Mouse (Mus musculus) bone marrow, adult 2 months (tissue): ENCODE results near the gene Tkt. TPM values are rescaled to one million over a fixed set of nuclear protein-coding genes. Genes with fewer than 3 reads are reported as not detected.

Source experiments
- H3K27ac ChIP-seq: fragments of 200-500 bp; 2 replicates; pipeline ENCODE4 v1.5.1; 2012; ENCODE audit warnings: low read depth, mild to moderate bottlenecking, control low read depth, inconsistent platforms, low read length; ENCODE audit not compliant: control insufficient read depth, poor library complexity, insufficient read depth
- H3K4me1 ChIP-seq: fragments of 200-500 bp; 2 replicates; pipeline ENCODE4 v1.6.1; 2011; ENCODE audit warnings: low read length; ENCODE audit not compliant: control insufficient read depth, insufficient read depth
- H3K4me3 ChIP-seq: fragments of 200-500 bp; replicated peaks from 2 replicates; pipeline ENCODE3; 2011; ENCODE audit warnings: mild to moderate bottlenecking, low read depth, low read length, control low read depth; ENCODE audit not compliant: control insufficient read depth
- CTCF ChIP-seq: fragments of 200-500 bp; IDR thresholded peaks from 2 replicates; pipeline ENCODE4 v1.5.1; 2011; ENCODE audit warnings: low read length, control low read depth; ENCODE audit not compliant: control insufficient read depth, insufficient read depth
- POLR2A ChIP-seq: fragments of 200-500 bp; IDR thresholded peaks from 2 replicates; pipeline ENCODE4 v1.6.1; 2011; ENCODE audit warnings: low read depth, mild to moderate bottlenecking, control low read depth, low read length, borderline replicate concordance; ENCODE audit not compliant: control insufficient read depth
- WGBS: fragments of 180-500 bp; shearing (Covaris S2); methylation state at CpG from one replicate; pipeline ENCODE4 v1.1.7; 2018; 5-methylcytosine and 5-hydroxymethylcytosine counted together
- polyA plus RNA-seq: library from polyadenylated mRNA; stranded (reverse); fragments of >200 nt; gene quantifications from 2 replicates; pipeline ENCODE4 v1.2.4, GENCODE M21; 2011; ENCODE audit warnings: low replicate concordance; ENCODE audit not compliant: missing spikeins, insufficient read depth, insufficient read length

Gene Tkt
- polyA plus RNA-seq, 1 experiment: 665 TPM

- Histone ChIP-seq H3K4me3 (no peak overlapping the region), H3K4me1 (peaks cover 2% of the 10 kb centered on the region; the same call in 1 of the 2 replicates), H3K27ac (peak overlapping the region; percentile 69)
- WGBS: 74% methylated on average over 14 of the region's 14 CpGs
- no peak for TF ChIP-seq CTCF
- TF ChIP-seq POLR2A: no peak
These were observed 13.5 kb downstream of the Tkt start for GRCm38 (mm10) chr14:30561470-30562187.

- peaks cover 2% of the 10 kb centered on the region; the same call in 1 of the 2 replicates for H3K4me1 ChIP-seq
- H3K4me3 ChIP-seq: no peak overlapping the region
- TF ChIP-seq POLR2A (no peak), CTCF (no peak)
- no peak overlapping the region for H3K27ac ChIP-seq
These were observed 14.2 kb downstream of the Tkt start for GRCm38 (mm10) chr14:30562343-30562742.

GRCm38 (mm10) chr14:30564451-30564850 is 16.3 kb downstream of the Tkt start:
- peaks cover 2% of the 10 kb centered on the region; the same call in 1 of the 2 replicates for H3K4me1 ChIP-seq
- 34% methylated on average over 2 of the region's 2 CpGs for WGBS
- H3K27ac ChIP-seq: no peak overlapping the region; the same call in 1 of the 2 replicates
- H3K4me3 ChIP-seq: no peak overlapping the region
- TF ChIP-seq CTCF (no peak), POLR2A (no peak)

- TF ChIP-seq POLR2A (no peak), CTCF (no peak)
- H3K27ac ChIP-seq: no peak overlapping the region
- no peak overlapping the region for H3K4me3 ChIP-seq
- H3K4me1 ChIP-seq: no peaks in the 10 kb centered on the region
- 90% methylated on average over 6 of the region's 6 CpGs for WGBS
These were observed 18.2 kb downstream of the Tkt start for GRCm38 (mm10) chr14:30566317-30566716.

- Histone ChIP-seq H3K27ac (no peak overlapping the region), H3K4me1 (no peaks in the 10 kb centered on the region)
- 83% methylated on average over 9 of the region's 9 CpGs for WGBS
These were observed 19.9 kb downstream of the Tkt start for GRCm38 (mm10) chr14:30568016-30568415.

GRCm38 (mm10) chr14:30570303-30570702 is 22.1 kb downstream of the Tkt start:
- H3K4me1 ChIP-seq: no peaks in the 10 kb centered on the region; the same call in 1 of the 2 replicates
- TF ChIP-seq POLR2A (no peak), CTCF (no peak)
- WGBS: 84% methylated on average over 9 of the region's 9 CpGs
- H3K4me3 ChIP-seq: no peak overlapping the region
- H3K27ac ChIP-seq: no peak overlapping the region

More at GRCm38 (mm10) chr14:30568016-30568415, 19.9 kb downstream of the Tkt start:
- no peak overlapping the region for H3K4me3 ChIP-seq
- no peak for TF ChIP-seq POLR2A
- no peak for TF ChIP-seq CTCF

GRCm38 (mm10) chr14:30572253-30572652 is 24.1 kb downstream of the Tkt start:
- 85% methylated on average over 10 of the region's 10 CpGs for WGBS
- H3K27ac ChIP-seq: no peak overlapping the region
- TF ChIP-seq POLR2A (no peak), CTCF (no peak)
- no peaks in the 10 kb centered on the region; the same call in 1 of the 2 replicates for H3K4me1 ChIP-seq
- H3K4me3 ChIP-seq: no peak overlapping the region

GRCm38 (mm10) chr14:30573235-30573634 is 25.1 kb downstream of the Tkt start:
- 68% methylated on average over 8 of the region's 8 CpGs for whole genome bisulfite sequencing
- H3K4me3 ChIP-seq: no peak overlapping the region
- TF ChIP-seq POLR2A (no peak), CTCF (no peak)
- H3K4me1 ChIP-seq: no peaks in the 10 kb centered on the region; the same call in none of the 2 replicates
- no peak overlapping the region for H3K27ac ChIP-seq

GRCm38 (mm10) chr14:30573983-30574584 is 25.9 kb downstream of the Tkt start:
- TF ChIP-seq POLR2A (no peak), CTCF (peak; percentile 19; the same call in 1 of the 2 replicates)
- peaks cover 2% of the 10 kb centered on the region for H3K4me1 ChIP-seq
- H3K4me3 ChIP-seq: no peak overlapping the region
- 58% methylated on average over 6 of the region's 6 CpGs for WGBS
- H3K27ac ChIP-seq: no peak overlapping the region
